Mouse (Mus musculus) right cerebral cortex, postnatal 36 days (tissue): ENCODE measurements around the gene Als2.

Experiments used
- DNase-seq, 2 experiments: peaks; one replicate each; pipeline ENCODE4 v3.0.0; 2022; ENCODE audit warnings: low spot score in 2 of 2, mixed read lengths in 1 of 2

The Als2 gene

DNA sequence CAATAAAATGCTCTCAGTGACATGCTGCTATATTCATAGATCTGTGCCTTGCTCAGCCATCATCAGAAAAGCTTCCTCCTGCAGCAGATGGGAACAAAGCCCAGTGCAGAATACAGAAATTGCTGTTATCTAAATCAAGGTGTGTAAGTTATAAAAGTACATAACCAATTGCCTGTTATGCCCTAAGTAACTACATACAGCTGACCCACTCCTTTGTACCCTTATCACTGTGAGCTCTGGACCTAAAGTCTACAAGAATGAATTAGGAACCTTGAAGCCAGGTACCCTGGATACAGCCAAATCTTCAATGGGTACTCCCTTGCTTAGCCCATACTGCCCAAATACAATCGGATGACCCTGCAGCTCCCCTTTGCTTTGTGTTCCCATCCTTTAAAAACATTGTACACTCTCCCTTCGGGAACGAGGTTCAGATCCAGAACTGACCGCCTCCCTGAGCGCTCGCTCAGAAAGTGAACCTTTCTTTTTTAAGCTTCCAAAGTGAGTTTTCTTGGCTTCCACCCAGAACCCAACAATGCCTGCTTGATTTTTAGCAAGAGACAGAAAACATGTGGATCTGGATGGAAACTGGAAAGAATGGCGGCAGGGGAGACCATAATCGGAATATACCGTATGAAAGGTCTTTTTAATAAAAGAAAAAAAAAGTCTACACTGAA lies 70.7 kb downstream of the Als2 start:
- no peak for DNase-seq

DNA sequence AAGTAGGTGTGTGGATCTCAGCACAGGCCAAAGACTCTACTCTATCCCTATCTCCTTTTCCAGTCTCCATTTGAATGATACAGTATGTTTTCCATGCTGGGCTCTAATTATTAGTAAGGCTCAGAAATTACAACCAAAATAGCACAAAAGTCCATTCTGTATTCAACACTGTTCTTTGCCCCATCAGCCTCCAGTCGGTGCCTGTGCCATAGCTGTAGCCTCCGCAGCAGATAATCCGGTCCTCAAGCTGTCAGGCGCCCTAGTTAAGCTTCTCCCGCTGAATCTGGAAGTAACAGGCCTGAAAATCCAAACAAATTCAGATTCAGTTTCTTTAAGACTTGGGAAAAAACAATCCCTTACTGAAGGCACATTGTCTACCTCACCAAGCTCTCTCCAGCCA lies 73.1 kb downstream of the Als2 start:
- no peak for DNase-seq

DNA sequence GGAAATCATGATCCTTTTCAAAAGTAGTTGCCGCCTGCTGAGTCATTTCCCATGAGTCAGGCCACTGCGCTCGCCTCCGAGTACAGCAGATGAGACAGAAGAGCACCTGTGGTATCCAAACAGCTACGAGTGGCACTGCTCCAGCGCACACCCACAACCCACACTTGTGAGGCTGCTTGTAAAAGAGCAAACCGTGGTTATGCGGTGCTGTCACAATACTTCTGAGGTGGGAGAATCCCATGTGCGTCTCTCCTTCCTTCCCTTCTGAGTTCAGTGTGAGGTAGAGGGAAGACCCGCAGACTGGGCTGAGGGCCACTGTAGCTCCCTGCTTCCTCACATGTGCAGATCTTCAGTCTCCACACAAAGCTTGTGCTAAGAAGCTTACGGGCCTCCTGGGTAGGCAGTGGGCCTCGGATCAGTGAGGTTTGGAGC lies 74.0 kb downstream of the Als2 start, which contains the start of gene Mpp4:
TSS of gene Mpp4 (minus strand) at position 360 of the 432 bp plus-strand sequence.
- peak; percentile 80 to 82 for DNase-seq

DNA sequence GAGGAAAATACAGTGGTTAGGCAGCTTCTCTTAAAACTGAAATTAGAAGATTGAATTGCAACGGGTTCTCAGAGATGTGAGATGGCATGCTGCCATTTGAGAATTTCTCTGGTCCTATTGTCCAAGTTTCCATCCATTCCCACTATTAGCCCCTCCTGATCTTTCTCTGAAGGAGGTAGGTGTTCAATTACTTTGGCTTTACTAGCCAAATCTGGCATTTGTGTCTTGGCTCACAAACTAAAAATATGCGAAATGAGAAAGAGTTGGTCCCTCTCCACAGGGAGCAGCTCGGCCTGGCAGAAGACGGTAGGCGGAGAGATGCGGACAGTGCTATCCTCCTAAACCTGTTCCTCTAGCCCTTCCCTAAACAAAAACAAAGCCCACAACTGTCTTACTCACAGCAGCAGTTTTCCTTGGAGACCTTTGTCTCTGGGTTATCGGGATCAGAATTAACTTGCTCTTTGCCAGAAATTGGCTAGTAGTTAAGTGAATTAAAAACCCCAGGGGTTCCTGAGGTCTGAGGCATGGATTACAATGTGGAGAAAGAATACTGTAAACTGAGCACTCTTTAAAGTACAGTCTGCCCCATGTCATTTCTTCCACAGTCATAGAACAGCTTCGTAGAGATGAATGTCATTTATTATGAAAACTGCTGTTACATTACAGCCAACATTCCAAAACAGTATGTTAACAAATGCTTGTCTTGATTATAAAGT lies 74.6 kb downstream of the Als2 start:
- DNase-seq = no peak

DNA sequence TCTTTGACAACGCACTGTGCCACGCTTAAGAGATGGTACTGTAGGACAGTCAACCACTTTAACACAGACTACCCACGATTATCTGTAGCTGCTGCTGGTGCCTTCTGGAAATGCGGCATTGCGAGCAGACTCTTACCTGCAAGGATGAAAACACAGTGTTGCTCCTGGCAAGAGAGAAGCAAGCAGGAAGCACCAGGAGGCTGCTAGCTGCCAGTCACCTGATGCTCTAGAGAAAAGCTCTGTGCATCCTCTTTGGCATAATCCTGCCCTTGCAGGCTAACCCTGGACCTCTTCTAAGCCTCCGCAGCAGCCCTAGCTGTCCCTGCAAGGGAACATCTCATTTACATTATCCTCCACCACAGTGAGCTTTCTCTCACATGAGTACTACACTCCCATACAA lies 75.6 kb downstream of the Als2 start:
- no peak for DNase-seq

DNA sequence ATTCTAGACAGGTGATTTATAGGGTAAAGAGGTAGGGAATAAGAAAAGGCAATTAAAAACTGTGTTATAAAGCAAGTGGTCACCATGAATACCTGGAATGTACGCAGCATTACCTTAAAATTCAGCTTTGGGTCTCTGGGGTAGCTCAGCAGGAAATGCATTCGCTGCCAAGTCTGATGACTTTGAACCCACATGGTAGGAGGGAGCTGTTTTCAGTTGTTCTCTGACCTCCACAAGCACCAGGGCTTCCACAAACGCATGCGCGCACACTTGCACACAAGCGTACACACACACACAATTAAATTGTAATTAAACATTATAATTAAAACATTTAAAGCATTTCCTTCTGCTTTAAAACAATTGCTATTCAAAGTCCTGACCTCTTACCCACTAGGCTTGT lies 76.2 kb downstream of the Als2 start:
- DNase-seq = no peak

DNA sequence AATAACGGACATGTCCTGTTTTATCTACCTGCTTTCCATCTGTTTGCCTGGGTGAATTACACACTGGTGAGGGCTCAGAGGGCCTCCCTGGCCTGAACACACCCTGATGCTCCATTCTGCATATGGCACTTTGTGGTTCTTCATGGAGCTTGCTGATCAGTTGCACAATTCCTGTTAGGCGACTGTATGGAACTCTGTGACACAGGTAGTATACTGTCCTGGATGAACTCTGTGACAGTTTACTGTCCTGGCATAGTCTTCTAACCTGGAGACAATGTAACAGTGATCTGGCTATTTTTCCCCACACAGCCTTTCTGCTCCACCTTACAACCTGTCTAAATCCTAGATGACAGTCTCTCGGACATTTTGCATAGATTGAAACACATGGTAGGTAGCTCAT lies 77.9 kb downstream of the Als2 start:
- DNase-seq = no peak

DNA sequence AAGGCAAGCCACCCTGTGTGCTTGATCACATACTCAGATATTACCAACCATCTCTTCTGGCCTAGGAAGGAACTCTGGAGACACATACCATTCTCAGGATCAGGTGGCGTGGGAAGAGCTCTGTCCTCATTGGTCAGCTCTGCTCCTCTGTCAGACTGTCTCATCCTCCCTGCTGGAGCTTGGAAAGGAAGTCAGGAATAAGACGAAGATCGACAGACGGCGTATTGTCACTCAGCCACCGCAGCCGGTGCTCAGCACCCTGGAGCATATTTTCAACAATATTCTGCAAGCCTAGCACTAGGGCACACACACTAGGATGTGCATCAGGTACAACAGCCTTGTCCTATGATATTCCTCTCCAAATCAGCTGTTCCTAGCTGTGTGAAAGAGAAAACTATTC lies 78.5 kb downstream of the Als2 start:
- no peak for DNase-seq

DNA sequence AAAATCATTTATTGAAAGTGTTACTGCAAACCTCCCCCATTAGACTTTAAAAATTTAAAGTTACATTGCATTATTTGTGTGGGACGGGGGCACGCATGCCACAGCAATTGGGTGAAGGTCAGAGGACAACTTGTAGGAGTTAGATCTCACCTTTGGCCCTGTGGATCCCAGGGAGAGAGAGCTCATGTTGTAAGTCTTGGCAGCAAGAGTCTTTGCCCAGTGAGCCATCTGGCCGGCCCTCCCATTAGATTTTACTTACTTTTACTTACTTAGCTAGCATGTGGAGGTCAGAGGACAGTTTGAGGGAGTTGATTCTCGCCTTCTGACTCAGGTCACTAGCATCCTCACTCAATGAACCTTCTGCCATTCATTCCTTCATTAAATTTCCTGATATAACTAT lies 79.2 kb downstream of the Als2 start:
- no peak for DNase-seq

DNA sequence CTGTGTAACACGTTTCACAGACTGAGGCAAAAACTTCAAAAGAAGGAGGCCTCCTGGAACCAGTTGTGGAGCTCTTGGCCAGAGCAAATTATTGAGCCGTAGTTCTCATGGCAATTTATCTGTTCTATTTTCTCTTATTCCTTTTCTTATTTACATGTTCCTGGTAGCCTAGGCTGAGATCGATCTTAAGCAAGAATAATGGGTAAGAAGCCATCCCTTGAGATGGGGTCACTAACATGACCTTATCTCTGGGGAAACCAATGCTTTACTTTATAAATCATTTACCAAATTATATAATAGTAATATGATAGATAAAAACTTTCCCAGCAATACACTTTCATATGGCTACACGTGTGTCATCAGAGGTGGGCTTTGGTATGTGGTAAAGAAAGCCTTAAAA lies 84.7 kb downstream of the Als2 start:
- DNase-seq = no peak

DNA sequence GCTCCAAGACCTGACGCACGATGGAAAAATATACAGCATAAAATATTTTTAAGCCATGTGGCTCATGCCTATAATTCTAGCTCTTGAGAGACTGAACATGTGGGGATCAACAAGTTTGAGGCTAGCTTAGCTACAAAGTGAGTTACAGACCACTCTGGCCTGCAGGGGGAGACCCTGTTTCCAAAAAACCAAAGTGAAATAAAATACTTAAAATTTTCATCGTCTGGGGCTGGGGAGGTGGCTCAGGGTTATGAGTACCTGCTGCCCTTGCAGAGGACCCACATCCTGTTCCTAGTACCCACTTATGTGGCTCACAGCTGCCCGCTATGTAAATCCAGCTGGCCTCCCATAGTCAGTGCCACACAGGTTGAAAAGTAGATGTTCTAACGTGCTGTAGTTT lies 86.5 kb downstream of the Als2 start:
- no peak for DNase-seq

DNA sequence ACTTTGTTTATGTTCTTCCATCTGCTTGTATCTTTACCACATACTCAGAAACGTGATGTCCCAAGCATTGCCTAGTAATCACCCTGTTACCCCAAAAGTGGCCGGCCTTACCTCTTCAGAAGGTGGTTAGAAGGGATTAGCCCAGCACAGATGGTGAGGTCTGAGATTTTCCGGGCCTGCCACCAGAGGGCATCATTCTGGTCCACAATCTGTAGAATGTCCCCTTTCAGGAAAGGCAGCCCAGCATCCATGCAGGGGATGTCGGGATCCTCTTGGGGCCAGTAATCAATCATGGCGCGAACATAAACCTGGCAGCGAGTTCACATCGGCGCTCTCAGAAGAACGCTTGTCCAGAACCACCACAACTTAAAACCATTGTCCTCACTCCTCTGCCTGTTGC lies 92.5 kb downstream of the Als2 start:
- no peak for DNase-seq

DNA sequence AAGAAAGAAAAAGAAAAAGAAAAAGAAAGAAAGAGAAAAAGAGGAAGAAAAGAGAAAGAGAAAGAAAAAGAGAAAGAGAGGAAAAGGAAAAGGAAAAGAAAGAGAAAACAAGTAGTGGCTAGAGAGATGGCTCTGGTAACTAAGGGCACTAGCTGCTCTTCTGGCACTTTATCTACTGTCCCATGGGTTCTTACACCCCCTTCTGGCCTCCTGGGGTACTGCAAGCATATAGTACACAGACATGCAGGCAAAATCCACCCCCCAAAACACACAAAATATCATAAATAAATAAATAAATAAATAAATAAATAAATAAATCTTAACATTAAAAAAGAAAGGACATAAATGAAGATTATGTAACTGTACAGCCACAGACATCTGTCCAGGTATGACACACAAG lies 94.2 kb downstream of the Als2 start:
- DNase-seq = no peak

DNA sequence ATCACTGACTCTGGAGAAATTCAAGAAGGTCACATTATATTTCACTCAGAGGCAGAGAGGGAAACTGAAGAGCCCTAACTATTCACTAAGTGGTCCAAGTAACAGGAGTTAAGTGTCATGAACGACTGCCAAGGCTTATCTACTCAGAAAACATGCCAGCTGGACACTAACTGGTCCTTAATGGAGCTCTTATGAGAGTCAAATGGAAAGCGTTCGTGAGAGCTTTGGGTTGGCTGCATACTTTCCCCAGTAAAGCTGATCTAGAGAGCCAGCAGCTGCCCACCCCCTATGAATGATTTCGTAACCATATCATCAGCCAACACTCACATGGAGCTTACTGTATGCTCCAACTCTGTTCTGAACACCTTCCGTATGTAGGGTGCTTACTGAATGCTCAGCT lies 102.6 kb downstream of the Als2 start:
- DNase-seq = no peak

DNA sequence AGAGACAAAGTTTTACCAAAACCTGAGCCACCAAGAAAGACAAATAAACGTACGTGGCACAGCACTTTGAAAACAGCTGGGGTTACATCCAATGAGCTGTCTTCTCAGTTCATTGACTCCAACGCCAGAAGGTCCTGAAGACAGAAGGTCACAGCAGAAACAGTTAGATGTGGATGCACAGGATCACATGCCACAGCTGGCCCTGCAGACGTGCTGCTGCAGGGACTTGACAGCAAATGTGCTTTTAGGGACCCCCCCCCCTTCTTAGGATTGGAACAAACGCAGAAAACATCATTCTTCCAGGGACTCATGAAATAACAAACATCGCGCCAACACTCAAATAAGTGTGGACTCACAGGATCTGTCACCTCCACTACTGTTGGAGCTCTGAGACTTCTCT lies 108.2 kb downstream of the Als2 start:
- no peak for DNase-seq

DNA sequence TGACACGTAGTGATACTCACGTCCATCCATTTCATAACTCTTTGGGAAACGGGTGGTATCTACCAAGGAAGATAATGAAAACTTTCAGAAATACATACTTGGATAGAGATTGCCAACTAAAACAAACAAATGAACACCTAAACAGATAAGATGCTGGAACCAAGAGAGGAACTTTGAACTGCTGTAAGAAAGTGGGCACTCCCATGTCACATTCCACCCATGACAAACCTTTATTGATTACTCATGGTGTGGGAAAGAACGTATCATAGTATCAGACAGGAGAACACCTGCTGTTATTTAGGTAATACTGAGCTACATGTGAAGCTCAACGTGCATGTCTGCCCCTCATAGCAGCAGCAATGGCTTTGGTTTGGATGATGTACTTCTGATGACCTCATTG lies 111.5 kb downstream of the Als2 start:
- no peak for DNase-seq

DNA sequence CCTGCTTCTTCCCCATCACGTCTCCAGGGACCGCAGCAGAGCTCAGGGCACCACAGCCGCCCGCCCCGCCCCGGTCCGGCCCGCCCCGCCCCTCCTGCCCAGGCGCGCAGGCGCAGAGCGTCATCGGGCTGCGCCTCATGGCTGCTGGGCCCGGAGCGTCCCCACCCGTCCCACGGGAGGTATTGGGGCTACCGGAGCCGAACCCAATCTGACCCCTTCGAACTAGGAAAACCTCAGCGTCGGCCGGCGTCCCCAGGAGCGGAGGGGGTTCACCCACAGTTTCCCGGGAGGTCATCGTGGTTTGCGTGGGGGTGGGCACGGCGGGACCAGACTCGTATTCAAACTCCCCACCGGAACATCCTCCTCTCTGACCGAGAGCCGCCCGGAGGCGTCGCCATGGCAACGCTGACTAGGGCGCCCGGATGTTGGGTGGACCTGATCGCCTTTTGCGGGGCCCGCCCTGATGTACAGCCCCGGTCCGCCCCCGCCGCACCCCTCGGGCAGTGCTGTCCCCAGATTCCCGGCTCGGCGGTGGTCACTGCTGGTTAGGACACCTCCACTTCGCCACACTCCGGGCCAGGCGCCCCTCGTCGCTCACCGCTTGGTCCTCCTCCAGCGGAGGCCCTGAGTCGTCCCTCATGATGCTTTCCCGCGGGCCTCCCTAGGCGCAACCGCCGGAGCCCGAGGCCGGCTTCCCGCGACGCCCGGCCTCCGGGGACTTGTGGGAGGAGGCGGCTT lies 117.1 kb downstream of the Als2 start, which contains the start of gene Tmem237:
TSS of gene Tmem237 (minus strand) at position 689 of the 738 bp plus-strand sequence.
- peak; percentile 90 to 91 for DNase-seq
